Mouse (Mus musculus): ENCODE data around the gene Spaca1. TPM values are rescaled to one million over a fixed set of nuclear protein-coding genes. Genes with fewer than 3 reads are reported as not detected.

The Spaca1 gene
- polyA plus RNA-seq (2017; shearing (Covaris generic)) = 0.81 TPM

GRCm38 (mm10) chr4:34049571-34050255 is at the start of gene Spaca1:
TSS of gene Spaca1 (minus strand) at chr4:34050191.

Other genes starting within 250 kb of the Spaca1 start
- not detected for gene Cnr1, start 125.6 kb downstream of the Spaca1 start, polyA plus RNA-seq (2017; shearing (Covaris generic))

All from effector memory CD4-positive, alpha-beta T cell, adult 5 months (primary cell).